Mouse (Mus musculus) small intestine, adult 2 months (tissue): ENCODE results near the gene Gtf3c2. TPM values are rescaled to one million over a fixed set of nuclear protein-coding genes. Genes with fewer than 3 reads are reported as not detected.

ENCODE experiments used
- H3K27ac ChIP-seq: fragments of 200-500 bp; 2 replicates; pipeline ENCODE4 v1.5.1; 2012; ENCODE audit warnings: low read depth, low read length, control low read depth, inconsistent platforms; ENCODE audit not compliant: insufficient read depth
- H3K27me3 ChIP-seq: fragments of 200-500 bp; 2 replicates; pipeline ENCODE4 v1.6.1; 2012; ENCODE audit warnings: mild to moderate bottlenecking, moderate library complexity, low read length, inconsistent platforms; ENCODE audit not compliant: control insufficient read depth, insufficient read depth
- H3K36me3 ChIP-seq: fragments of 200-500 bp; 2 replicates; pipeline ENCODE4 v1.6.1; 2012; ENCODE audit warnings: mild to moderate bottlenecking, low read length, control low read depth, inconsistent platforms; ENCODE audit not compliant: control insufficient read depth, insufficient read depth
- H3K4me1 ChIP-seq: fragments of 200-500 bp; 2 replicates; pipeline ENCODE4 v1.6.1; 2012; ENCODE audit warnings: low read length, inconsistent platforms, mixed read lengths; ENCODE audit not compliant: control insufficient read depth, insufficient read depth, insufficient read length
- H3K4me3 ChIP-seq: fragments of 200-500 bp; 2 replicates; pipeline ENCODE4 v1.5.1; 2012; ENCODE audit warnings: low read depth, mild to moderate bottlenecking, control low read depth, inconsistent platforms, low read length, moderate library complexity
- CTCF ChIP-seq: fragments of 200-500 bp; IDR thresholded peaks from 2 replicates; pipeline ENCODE4 v1.5.1; 2012; ENCODE audit warnings: low read depth, mild to moderate bottlenecking, control low read depth, inconsistent platforms, low read length, moderate library complexity, mixed read lengths; ENCODE audit not compliant: insufficient replicate concordance, insufficient read length; ENCODE audit errors: extremely low read depth
- POLR2A ChIP-seq: fragments of 200-500 bp; IDR thresholded peaks from 2 replicates; pipeline ENCODE4 v1.6.1; 2012; ENCODE audit warnings: low read depth, mild to moderate bottlenecking, control low read depth, inconsistent platforms, low read length, moderate library complexity
- WGBS: fragments of 180-500 bp; shearing (Covaris S2); methylation state at CpG from one replicate; pipeline ENCODE4 v1.1.7; 2018; 5-methylcytosine and 5-hydroxymethylcytosine counted together
- polyA plus RNA-seq: library from polyadenylated mRNA; depleted of rRNA; stranded (reverse); fragments of >200 nt; gene quantifications from 2 replicates; pipeline ENCODE4 v1.2.3, GENCODE M21; 2012; rRNA removed

Gtf3c2 gene
- polyA plus RNA-seq, 1 experiment = 21.9 TPM

DNA sequence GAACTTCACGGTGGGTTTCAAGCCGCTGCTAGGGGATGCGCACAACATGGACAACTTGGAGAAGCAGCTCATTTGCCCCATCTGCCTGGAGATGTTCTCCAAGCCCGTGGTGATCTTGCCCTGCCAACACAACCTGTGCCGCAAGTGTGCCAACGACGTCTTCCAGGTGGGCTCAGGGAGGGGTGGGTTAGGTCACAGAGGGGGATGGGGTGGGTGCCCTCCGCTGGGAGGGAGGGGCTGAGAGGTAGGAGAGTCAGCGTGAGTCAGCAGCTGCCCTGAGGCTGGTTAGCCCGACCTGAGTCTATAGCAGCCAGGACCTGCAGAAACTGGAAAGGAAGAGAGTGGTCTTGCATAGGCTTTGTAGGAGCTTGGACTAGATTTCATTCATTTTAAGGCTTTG is 63.0 kb downstream of the Gtf3c2 start:
- Histone ChIP-seq H3K27me3 (no peaks in the 10 kb centered on the region), H3K4me1 (no peaks in the 10 kb centered on the region), H3K27ac (no peak overlapping the region), H3K4me3 (no peak overlapping the region), H3K36me3 (no peaks in the 10 kb centered on the region)
- TF ChIP-seq CTCF (no peak), POLR2A (no peak)
- 31% methylated on average over 10 of the region's 10 CpGs for WGBS

DNA sequence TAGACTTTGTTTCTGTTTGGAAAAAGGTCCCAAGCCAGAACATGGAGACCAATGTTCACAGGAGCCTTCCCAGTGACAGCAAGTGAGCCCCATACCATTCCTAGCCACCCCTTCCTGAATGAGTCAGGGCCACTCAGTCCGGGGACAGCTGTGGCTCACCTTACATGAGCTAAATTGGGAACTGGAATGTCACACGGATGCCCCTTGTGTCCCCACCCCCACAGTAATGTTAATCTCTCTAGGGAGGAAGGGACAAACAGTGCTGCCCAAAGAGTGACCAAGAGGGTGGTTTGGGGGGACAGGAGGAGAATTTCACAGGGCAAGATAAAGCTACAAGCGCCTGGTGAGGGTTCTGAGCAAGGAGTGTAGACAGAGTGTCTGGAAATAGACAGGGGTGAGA is 63.6 kb downstream of the Gtf3c2 start, which contains the start of gene Trim54:
Gene Trim54 (plus strand): TSS at position 359 of the 400 bp plus-strand sequence.
- 38% methylated on average over 3 of the region's 3 CpGs for WGBS
- no peak within 1 kb of the TSS for H3K4me3 ChIP-seq
- no peaks in the 10 kb centered on the region for H3K4me1 ChIP-seq
- TF ChIP-seq POLR2A = no peak
- no peak within 1 kb of the TSS for H3K27ac ChIP-seq
- H3K27me3 ChIP-seq = no peaks in the 10 kb centered on the region
- no peaks in the 10 kb centered on the region for H3K36me3 ChIP-seq

DNA sequence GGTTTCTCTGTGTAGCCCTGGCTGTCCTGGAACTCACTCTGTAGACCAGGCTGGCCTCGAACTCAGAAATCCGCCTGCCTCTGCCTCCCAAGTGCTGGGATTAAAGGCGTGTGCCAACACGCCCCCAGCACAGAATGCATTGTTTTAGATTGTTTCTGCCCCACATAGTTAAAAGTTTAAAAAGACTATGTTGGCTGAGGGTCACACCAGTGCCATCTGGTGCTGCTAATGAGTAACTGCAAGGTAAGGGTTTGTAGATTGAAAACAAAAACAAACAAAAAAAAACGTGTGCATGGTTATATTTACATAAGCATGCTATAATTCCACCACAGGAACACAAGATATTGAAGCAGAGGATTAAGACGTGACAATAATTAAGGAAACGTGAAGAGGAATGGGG is 69.2 kb downstream of the Gtf3c2 start:
- H3K36me3 ChIP-seq = no peaks in the 10 kb centered on the region
- no peak for TF ChIP-seq POLR2A
- no peak for TF ChIP-seq CTCF
- H3K27me3 ChIP-seq = no peaks in the 10 kb centered on the region
- no peaks in the 10 kb centered on the region for H3K4me1 ChIP-seq
- H3K4me3 ChIP-seq = no peak overlapping the region
- H3K27ac ChIP-seq = no peak overlapping the region
- 25% methylated on average over 7 of the region's 7 CpGs for WGBS

DNA sequence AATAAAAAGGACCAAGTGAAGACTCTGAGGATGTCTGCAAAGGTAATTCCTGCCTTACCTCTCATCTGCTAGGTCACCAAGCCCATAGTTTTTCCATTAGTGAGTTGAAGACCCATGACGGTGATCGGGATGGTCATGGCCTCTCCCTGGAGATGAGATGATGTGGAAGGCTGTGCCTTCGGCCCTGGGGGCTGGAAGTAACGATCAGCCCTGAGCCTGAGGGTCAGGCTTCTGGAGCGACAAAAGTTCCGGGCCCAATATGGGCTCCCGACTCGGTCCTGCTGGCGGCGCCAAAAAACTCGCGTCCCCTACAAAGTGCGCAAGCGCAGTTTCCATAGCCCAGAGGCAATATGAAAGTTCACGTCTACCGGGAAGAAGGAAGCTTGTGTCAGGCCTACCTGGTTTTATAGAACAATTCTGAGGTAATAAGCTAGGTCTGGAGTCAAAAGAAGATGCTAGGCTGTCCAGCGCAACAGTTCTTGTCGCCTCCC is 71.9 kb downstream of the Gtf3c2 start, which contains the start of gene Slc30a3:
Gene Slc30a3 (minus strand): TSS at position 238 of the 491 bp plus-strand sequence.
- Histone ChIP-seq H3K27me3 (no peaks in the 10 kb centered on the region; the same call in 1 of the 2 replicates), H3K27ac (no peak within 1 kb of the TSS), H3K4me1 (no peaks in the 10 kb centered on the region), H3K4me3 (no peak within 1 kb of the TSS), H3K36me3 (no peaks in the 10 kb centered on the region)
- no peak for TF ChIP-seq POLR2A
- TF ChIP-seq CTCF = no peak
- 90% methylated on average over 18 of the region's 18 CpGs for WGBS

Other genes starting within 250 kb of the Gtf3c2 start
- gene Cgref1, start 234.6 kb downstream of the Gtf3c2 start, polyA plus RNA-seq = 219 and 481 TPM in 2 replicates
- gene Preb, start 219.8 kb downstream of the Gtf3c2 start, polyA plus RNA-seq = 249 and 335 TPM in 2 replicates
- gene Tcf23, start 211.5 kb downstream of the Gtf3c2 start, polyA plus RNA-seq = 0.44 and 2.0 TPM in 2 replicates
- gene Atraid, start 131.8 kb downstream of the Gtf3c2 start, polyA plus RNA-seq = 29.3 and 51.4 TPM in 2 replicates
- 14.5 and 75.0 TPM in 2 replicates for gene Slc5a6, start 131.2 kb downstream of the Gtf3c2 start, polyA plus RNA-seq
- gene Cad, start 125.4 kb downstream of the Gtf3c2 start, polyA plus RNA-seq = 15.4 and 17.5 TPM in 2 replicates
- not detected in 2 replicates for gene Dnajc5g, start 73.9 kb downstream of the Gtf3c2 start, polyA plus RNA-seq
- gene Slc30a3, start 71.9 kb downstream of the Gtf3c2 start, polyA plus RNA-seq = 0.15 and 0.17 TPM in 2 replicates
- not detected in 2 replicates for gene Trim54, start 63.4 kb downstream of the Gtf3c2 start, polyA plus RNA-seq
- gene Ucn, start 41.3 kb downstream of the Gtf3c2 start, polyA plus RNA-seq = not detected in 2 replicates
- 29.1 and 33.2 TPM in 2 replicates for gene Mpv17, start 25.9 kb downstream of the Gtf3c2 start, polyA plus RNA-seq
- 0.98 and 4.1 TPM in 2 replicates for gene Gm29609, start 233 bp downstream of the Gtf3c2 start, polyA plus RNA-seq
- gene Snx17, start 13.1 kb upstream of the Gtf3c2 start, polyA plus RNA-seq = 37.8 and 56.9 TPM in 2 replicates
- gene Eif2b4, start 13.3 kb upstream of the Gtf3c2 start, polyA plus RNA-seq = 30.6 and 43.2 TPM in 2 replicates
- 29.0 and 65.0 TPM in 2 replicates for gene Zfp513, start 22.2 kb upstream of the Gtf3c2 start, polyA plus RNA-seq
- gene Ppm1g, start 40.5 kb upstream of the Gtf3c2 start, polyA plus RNA-seq = 39.3 and 67.7 TPM in 2 replicates
- 98.0 and 232 TPM in 2 replicates for gene Nrbp1, start 60.7 kb upstream of the Gtf3c2 start, polyA plus RNA-seq
- 0.82 TPM in 1 of 2 replicates, not detected in the other for gene Gm9970, start 61.1 kb upstream of the Gtf3c2 start, polyA plus RNA-seq
- 122 and 205 TPM in 2 replicates for gene Krtcap3, start 71.5 kb upstream of the Gtf3c2 start, polyA plus RNA-seq
- gene Ift172, start 111.0 kb upstream of the Gtf3c2 start, polyA plus RNA-seq = 18.1 and 20.9 TPM in 2 replicates
- gene Fndc4, start 115.9 kb upstream of the Gtf3c2 start, polyA plus RNA-seq = 1.7 and 1.8 TPM in 2 replicates
- gene Gckr, start 117.3 kb upstream of the Gtf3c2 start, polyA plus RNA-seq = 0.05 TPM in 1 of 2 replicates, not detected in the other